Comparison of ENCODE assay signal across 34 mouse cellular contexts in the genomic region with DNA sequence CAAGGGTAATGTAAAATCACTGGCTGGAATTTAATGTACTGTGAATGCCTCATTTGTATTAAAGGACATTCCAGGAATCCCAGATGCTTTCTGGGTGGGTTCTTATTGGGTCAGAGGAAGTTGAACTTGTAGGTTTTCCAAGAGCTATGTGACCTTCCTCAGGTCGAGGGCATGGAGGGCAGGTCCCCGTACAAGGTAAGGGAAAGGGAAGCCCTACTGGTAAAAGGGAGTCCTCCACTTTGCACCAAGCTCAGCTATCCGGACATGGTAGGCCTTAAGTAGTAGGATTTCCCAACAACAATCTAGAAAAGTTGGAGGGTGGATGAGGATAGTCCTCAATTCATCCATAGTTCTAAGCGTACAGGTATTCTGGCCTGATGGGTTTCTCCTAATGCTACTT.
"Had no signal": no experiment of that assay in that cellular context is flagged by ENCODE, and none has a peak within 500 bp of the region (broad histone marks: within the 10 kb centered on the region; RNA-seq: fewer than 3 reads in every experiment).

No protein-coding gene starts in this region.

- H3K9ac ChIP-seq: heart, embryonic 12.5 days; heart, embryonic 13.5 days; heart, embryonic 15.5 days; hindbrain, embryonic 12.5 days; hindbrain, embryonic 13.5 days; hindbrain, embryonic 14.5 days; hindbrain, embryonic 15.5 days; intestine, embryonic 15.5 days; kidney, embryonic 15.5 days had no signal

- H3K4me2 ChIP-seq: heart, embryonic 12.5 days; heart, embryonic 13.5 days; heart, embryonic 15.5 days; hindbrain, embryonic 12.5 days; hindbrain, embryonic 13.5 days; hindbrain, embryonic 14.5 days; hindbrain, embryonic 15.5 days; intestine, embryonic 15.5 days; kidney, embryonic 15.5 days had no signal

- H3K27ac ChIP-seq: heart, embryonic 10.5 days; heart, embryonic 13.5 days; heart, embryonic 15.5 days; hindbrain, embryonic 10.5 days; hindbrain, embryonic 12.5 days; hindbrain, embryonic 13.5 days; hindbrain, embryonic 14.5 days; hindbrain, embryonic 15.5 days; hindbrain, postnatal 0 days; intestine, embryonic 15.5 days; kidney, embryonic 15.5 days; kidney, postnatal 0 days; layer of hippocampus, adult 2 months had no signal

- ATAC-seq: hindbrain, embryonic 16.5 days; hindbrain, postnatal 0 days; inflammation-experienced regulatory T-cells, adult 6 months; intestine, embryonic 15.5 days; intestine, embryonic 16.5 days; intestine, postnatal 0 days had no signal

- H3K4me3 ChIP-seq: heart, embryonic 10.5 days; heart, embryonic 12.5 days; heart, embryonic 13.5 days; heart, embryonic 15.5 days; hindbrain, embryonic 10.5 days; hindbrain, embryonic 12.5 days; hindbrain, embryonic 13.5 days; hindbrain, embryonic 15.5 days; intestine, embryonic 15.5 days; kidney, embryonic 15.5 days; layer of hippocampus, adult 2 months had no signal

- H3K9me3 ChIP-seq: heart, embryonic 10.5 days; heart, embryonic 12.5 days; heart, embryonic 13.5 days; heart, embryonic 15.5 days; hindbrain, embryonic 10.5 days; hindbrain, embryonic 12.5 days; hindbrain, embryonic 13.5 days; hindbrain, embryonic 15.5 days; intestine, embryonic 15.5 days; kidney, embryonic 15.5 days had no signal

- H3K36me3 ChIP-seq: heart, embryonic 10.5 days; hindbrain, embryonic 10.5 days; hindbrain, embryonic 12.5 days; hindbrain, embryonic 13.5 days; hindbrain, embryonic 15.5 days; intestine, embryonic 15.5 days; kidney, embryonic 15.5 days had no signal

- H3K4me1 ChIP-seq: heart, embryonic 10.5 days; heart, embryonic 12.5 days; heart, embryonic 13.5 days; heart, embryonic 15.5 days; hindbrain, embryonic 10.5 days; hindbrain, embryonic 12.5 days; hindbrain, embryonic 13.5 days; hindbrain, embryonic 15.5 days; intestine, embryonic 15.5 days; kidney, embryonic 15.5 days had no signal

- DNase-seq: heart, postnatal 10 days; heart, postnatal 14 days; heart, postnatal 36 days; heart, postnatal 4 days; kidney, adult 11 months; kidney, adult 18-20 months; kidney, adult 2 months; kidney, adult 8-10 months; kidney, adult 9 months; kidney, postnatal 10 days; kidney, postnatal 14 days; kidney, postnatal 25 days; kidney, postnatal 36 days; kidney, postnatal 4 days; layer of hippocampus, adult 9-11 months; layer of hippocampus, postnatal 36 days had no signal

- H3K27me3 ChIP-seq: heart, embryonic 12.5 days; heart, embryonic 13.5 days; heart, embryonic 15.5 days; hindbrain, embryonic 12.5 days; hindbrain, embryonic 13.5 days; hindbrain, embryonic 15.5 days; intestine, embryonic 15.5 days; kidney, embryonic 15.5 days had no signal
